Mouse (Mus musculus): Measurements from ENCODE around the gene Tmem159.

- TF ChIP-seq POLR2A (IDR thresholded peaks at IDR 0.05; ENCODE audit: borderline replicate concordance, extremely low read depth, insufficient read depth, insufficient read length, poor library complexity, severe bottlenecking) (no peak), CTCF (IDR thresholded peaks at IDR 0.05; ENCODE audit: borderline replicate concordance, extremely low read depth, insufficient read depth, insufficient read length) (no peak)
Measured at GRCm38 (mm10) chr7:120069164-120069563, 33.0 kb upstream of the Tmem159 start.

All from brain, embryonic 14.5 days (tissue).